Mouse (Mus musculus) mouse embryonic stem cell (cell line): ENCODE measurements around the gene Serpina3j.

ENCODE experiments used
- in situ Hi-C, 2 experiments: fragments of 300-500 bp; cut with MboI; formaldehyde crosslinking; loops; 1 replicate in 1 of 2; 3 replicates in 1 of 2; pipeline ENCODE4 v1.14.3; 2019 to 2020; ENCODE audit warnings: low sequenced_read_pairs in 2 of 2, low pct_unique_long_range_greater_than_20kb in 1 of 2, mixed read lengths in 1 of 2; ENCODE audit not compliant: unreplicated experiment in 1 of 2

Gene Serpina3j

DNA sequence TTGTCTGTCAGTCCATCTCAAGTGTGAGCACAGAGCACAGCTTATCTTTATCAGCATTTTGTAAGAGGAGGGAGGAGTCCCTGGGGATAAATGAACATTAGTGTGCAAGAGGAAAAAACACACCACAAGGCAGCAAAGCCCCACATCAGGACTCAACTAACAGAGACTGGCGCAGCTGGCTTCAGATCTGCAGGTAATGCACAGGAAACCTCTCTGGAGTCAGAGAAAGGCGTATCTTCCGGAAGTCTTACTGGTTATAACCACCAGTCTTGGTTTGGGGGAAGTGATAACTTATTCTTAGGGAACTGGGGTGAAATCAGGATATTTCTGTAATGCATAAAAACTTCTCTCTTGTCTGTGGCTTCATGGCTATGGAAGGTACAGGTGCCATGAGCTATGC lies 41.7 kb downstream of the Serpina3j start:
- in situ Hi-C loops = no loop called here

DNA sequence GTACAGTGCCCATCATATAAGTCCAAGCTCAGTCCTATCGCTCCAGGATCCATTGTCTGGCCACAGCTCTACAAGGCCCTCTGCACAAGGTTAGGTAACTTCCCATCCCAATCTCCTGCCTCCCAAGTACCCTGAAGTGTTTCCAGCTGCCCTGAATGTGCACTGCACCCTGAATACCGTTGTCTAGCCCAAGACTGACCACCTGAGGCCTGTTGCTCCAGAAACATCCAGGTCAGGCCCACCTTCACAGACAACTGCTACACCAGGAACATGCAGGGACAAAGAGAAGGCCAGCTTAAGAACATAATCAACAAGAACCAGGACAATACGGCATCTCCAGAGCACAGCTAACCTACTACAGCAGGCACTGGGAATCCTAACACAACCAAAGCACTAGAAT lies 55.6 kb downstream of the Serpina3j start:
- in situ Hi-C loops = no loop called here
